Mouse (Mus musculus): ENCODE data around the gene Abhd12.
"Not testable (repeated sequence)": the region's sequence is repeated elsewhere in the genome, so short reads cannot be mapped to it uniquely, and the experiment has no call there.

The Abhd12 gene

GRCm38 (mm10) chr2:150904272-150904935, at the start of gene Abhd12:
Gene Abhd12, minus strand, starts transcription at chr2:150904741.
- DNase-seq, result peak; percentile 93 to 94

DNA sequence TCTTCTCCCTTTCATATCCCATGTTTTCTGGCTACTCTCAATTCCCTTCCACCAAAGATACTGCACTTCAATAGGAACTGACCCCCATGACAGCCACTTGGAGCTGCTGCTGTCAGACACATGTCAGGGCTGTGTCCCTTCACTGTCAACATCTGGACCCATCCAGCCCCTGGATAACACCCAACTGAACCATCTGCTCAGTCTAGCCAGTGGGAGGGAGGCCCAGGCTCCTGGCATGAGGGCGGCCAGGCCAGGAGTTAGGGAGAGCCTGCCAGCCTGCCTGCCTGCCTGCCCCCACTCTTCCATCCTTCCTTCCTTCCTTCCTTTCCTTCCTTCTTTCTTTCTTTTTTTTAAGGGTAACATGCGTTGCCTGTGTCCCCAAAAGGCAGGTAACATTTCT, 46.7 kb upstream of the Abhd12 start:
- no peak for DNase-seq

DNA sequence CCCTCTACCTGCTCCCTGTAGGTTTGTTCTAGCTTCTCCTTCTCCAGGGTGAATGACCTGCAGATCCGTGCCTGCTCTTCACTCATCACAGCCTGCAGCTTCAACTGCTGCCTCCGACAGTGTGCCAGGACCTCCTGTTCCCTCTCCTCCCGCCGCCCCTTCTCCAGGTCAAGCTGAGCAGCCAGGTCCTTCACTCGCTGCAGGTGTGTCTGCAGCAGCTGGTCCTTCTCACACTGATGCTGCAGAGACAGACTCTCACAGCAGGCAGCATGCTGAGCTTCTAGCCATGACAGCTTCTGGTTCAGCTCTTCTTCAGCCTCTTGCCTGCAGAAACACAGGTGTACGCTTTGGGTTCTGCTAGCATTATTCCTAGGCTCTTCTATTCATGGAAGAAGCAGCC, 45.5 kb upstream of the Abhd12 start:
- no peak for DNase-seq

GRCm38 (mm10) chr2:150949652-150950051, 45.1 kb upstream of the Abhd12 start:
- no peak for DNase-seq

DNA sequence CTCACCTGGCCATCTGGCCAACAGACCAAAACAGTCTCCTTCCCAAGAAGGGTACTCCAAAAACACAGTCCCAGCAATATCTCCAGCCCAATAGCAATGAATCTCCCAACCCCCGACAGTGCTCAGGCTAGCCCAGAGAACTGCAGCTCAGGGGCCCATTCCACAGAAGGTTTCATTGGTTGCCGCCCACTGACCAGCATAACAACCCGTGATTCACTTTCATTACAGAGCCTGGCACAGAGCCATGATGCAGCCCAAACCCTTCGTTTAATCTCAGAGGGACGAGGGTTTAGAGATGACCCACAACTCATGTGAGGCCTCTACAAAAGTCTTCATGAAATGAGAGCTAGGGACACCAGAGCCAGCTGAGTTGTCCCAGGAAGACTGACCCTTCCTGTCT, 44.2 kb upstream of the Abhd12 start:
- DNase-seq, result no peak

GRCm38 (mm10) chr2:150947880-150948611, 43.5 kb upstream of the Abhd12 start:
- DNase-seq, result not testable (repeated sequence)

DNA sequence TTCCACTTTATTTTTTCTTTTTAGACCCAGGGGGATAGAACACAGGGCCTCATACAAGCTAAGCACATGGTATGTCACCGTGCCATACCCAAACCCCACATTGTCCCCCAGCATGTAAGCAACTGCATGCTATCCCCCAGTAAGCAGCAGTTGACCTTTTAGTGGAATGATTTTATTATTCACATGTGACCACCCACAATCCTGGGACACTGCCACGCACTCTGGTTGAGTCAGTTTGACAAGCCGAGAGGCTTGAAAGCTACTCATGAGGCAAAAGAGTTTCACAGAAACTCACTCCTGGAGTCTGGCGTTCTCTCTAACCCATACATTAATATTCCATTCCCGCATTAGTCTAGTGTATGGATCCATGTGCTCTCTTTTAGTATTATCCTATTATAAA, 42.8 kb upstream of the Abhd12 start:
- not testable (repeated sequence) for DNase-seq

DNA sequence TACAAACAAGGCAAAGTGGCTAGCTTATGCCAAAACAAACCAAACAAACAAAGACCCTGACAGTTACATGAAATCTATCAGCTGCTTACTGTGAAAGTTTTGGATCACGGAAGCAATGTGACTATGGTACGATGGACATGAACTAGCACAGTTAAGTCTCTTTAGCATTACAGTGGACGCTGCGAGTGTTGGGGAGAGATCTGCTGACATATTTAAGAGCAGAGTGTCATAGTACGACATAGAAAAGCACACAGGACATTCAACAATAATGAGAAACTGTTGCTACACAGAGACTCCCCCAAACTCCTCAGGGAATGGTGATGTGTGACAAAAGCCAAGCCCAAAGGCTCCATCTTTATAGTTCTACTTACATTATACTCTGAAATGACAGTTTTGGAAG, 39.5 kb upstream of the Abhd12 start:
- DNase-seq, result no peak

DNA sequence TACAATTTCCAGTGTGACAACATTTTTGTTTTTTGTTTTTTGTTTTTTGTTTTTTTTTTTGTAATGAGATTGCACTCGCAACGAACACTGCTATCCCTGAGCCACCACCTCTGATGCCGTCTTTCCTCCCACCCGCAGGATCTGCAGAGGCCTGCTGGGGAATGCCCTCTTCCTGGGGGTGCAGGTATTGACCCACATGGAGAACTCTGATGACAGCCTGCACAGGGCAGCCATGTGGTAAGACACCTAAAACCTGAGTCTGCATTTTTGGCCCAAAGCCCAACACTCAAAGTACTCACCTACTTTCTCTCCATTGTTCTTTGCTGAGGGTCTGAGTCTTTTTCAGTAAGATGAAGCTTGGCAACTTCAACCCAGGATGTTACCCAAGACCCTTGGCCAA, 30.1 kb upstream of the Abhd12 start:
- DNase-seq, result no peak

- no peak for DNase-seq
Observed at GRCm38 (mm10) chr2:150933482-150933881, 28.9 kb upstream of the Abhd12 start.

DNA sequence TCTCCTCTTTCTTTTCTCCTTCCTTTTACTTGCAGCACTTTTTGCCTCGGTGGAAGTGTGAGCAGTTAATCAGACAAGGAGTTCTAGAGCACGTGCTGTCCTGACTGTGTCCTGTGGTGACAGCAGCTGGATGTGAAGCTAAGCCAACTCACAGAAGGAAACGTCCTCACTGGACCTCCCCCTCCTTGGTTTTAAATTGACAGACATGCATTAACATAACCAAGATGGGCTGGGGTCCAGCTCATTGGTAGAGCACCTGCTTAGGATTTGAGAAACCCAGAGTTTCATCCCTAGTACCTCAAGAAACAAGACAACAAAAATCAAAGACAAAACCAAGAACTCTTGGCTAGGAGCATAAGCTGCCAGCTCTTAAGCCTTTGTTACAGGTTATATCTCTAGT, 26.3 kb upstream of the Abhd12 start:
- no peak for DNase-seq

GRCm38 (mm10) chr2:150929156-150929555, 24.6 kb upstream of the Abhd12 start:
- DNase-seq, result no peak

DNA sequence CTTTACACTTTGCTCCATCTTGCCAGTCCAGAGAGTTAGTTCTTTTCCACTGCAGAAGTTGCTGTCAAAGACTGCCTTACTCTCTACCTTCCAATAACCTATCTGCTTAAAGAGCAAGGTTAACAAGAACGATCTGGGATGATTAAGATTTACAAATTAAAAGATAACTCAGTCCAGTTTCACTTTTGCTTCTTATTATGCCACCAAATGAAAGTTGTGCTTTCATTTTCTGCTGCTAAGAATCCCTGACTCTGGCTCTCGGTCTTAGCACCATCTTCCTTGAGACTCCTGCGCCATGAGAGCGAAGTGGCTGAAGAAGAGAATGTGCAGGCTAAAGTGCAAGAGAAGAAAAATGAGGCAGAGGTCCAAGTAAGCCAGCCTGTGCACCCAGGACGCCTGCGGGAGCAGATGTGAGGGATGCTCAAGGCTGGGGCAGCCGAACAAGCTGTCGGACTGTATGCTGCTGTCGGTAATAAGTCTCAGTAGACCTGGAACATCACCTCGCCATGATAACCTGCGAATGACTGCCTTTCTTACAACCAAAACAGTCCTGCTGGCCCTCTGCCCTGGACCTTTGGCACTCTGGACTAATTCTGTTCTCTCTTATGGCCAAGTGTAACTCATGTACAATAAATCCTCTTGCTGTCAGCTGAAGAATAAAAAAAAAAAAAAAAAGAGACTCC, 22.6 kb upstream of the Abhd12 start:
- no peak for DNase-seq

DNA sequence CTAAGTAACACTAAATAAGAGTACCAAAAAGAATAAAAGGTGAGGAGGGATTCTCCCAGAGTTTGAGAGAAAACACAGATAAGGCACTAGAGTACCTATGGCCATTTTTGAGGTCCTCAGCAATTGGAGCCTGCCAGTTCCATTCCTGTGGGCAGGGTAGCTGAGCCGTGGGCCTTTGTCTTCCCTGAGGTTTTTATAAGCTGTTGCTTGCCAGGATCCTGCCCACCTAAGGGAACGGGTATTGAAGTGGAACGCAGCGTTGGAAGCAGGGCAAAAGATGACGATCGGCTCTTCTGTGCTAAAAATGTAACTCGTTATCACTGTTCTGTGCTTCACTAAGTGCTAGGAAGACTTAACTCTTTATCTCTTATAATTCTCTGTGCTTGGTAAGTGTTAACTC, 19.0 kb upstream of the Abhd12 start:
- DNase-seq, result no peak

- DNase-seq, result no peak
Observed at GRCm38 (mm10) chr2:150923026-150923425, 18.5 kb upstream of the Abhd12 start.

GRCm38 (mm10) chr2:150922165-150922564, 17.6 kb upstream of the Abhd12 start:
- no peak for DNase-seq

DNA sequence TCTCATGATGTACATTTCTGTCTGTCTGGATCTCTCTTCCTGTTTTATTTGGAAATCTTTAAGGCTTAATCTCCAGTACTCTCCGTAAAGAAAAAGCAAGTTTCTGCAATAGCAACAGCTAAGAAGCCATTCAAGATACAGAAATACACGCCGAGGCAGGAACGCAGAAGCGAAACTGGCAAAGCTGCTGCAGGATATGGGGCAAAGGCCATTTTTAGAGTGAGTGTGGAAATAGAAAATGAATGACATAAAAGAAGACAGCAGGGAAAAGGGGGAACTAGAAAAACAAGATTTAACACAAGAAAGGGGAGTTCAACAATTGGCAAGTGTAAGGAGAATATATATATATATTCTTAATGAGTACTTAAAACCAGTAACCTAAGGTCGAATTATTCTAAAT, 17.2 kb upstream of the Abhd12 start:
- DNase-seq, result no peak

- DNase-seq, result no peak
Observed at GRCm38 (mm10) chr2:150920543-150920942, 16.0 kb upstream of the Abhd12 start.

- DNase-seq, result no peak
Observed at GRCm38 (mm10) chr2:150918720-150919119, 14.2 kb upstream of the Abhd12 start.

DNA sequence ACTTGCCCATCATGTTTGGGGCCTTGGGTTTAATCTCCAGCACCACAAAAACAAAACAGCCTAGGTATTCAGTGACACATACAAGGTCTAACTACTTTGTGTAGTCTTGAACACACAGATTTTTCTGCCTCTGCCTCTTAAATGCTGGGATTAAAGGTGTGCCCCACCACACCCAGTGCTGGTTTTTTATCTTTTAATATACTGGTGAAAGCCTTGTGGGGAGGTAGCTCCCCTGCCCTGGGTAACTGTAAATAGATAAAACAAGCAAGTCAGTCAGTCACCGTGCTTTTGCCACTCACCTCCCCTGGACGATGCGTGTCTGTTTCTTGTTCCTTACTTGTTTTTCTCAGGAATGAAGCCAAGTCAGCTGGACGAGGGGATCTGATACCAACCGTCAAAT, 11.2 kb upstream of the Abhd12 start:
- DNase-seq, result no peak

DNA sequence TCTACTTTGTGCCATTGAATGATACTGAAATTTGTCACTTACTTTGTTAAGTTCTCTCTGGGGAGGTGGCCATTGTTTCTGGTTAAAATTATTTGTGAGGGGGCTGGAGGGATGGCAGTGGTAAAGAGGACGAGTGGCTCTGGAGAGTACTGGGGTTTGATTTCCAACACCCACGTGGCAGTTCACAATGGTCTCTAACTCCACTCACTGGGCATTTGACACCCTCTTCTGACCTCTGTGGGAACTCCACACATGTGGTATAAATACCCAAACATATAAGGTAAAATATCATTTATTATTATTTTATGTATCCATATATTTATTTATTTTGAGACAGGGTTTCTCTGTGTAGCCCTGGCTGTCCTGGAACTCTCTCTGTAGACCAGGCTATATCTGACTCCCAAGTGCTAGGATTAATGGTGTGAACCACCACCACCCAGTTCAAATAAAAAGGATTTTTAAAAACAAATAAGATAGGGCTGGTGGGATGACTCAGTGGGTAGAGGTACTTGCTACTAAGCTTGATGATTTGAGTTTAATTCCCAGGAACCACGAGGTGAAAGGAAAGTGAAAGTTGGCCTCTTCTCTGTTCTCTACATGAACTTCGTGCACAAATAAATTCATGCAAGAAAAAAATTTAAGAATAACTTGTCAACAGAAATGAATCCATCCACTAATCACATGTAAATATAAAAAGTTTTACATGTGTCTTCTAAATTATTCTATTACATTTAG, 10.4 kb upstream of the Abhd12 start:
- DNase-seq, result no peak

- no peak for DNase-seq
Observed at GRCm38 (mm10) chr2:150910295-150910881, 5.8 kb upstream of the Abhd12 start.
